Mouse (Mus musculus) v-Abl transformed pro-B cells (cell line): ENCODE measurements around the gene Slc9b2.

Experiments
- in situ Hi-C, 2 experiments: fragments of 400-800 bp; cut with MboI; formaldehyde crosslinking; loops; one replicate each; pipeline ENCODE4 v1.15.1; 2025; ENCODE audit not compliant: unreplicated experiment in 2 of 2

Gene Slc9b2

DNA sequence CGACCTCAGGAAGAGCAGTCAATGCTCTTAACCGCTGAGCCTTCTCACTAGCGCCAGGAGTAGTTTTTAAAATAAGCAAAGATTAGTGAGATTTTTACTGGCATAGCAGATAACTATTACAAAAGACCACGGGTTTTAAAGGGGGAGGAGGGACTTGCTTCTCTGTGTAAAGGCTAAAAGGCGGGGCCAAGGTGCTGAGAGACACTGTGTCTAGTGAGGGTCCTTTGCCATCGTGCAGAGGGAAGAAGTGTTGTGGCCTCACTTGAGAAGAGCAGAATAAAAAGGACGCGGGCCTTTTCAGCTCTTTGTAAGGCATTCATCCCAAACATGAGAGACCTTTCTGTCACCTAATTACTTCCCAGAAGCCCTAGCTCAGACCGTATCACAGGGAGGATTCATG is 2.9 kb upstream of the Slc9b2 start:
- in situ Hi-C loops: no loop called here

DNA sequence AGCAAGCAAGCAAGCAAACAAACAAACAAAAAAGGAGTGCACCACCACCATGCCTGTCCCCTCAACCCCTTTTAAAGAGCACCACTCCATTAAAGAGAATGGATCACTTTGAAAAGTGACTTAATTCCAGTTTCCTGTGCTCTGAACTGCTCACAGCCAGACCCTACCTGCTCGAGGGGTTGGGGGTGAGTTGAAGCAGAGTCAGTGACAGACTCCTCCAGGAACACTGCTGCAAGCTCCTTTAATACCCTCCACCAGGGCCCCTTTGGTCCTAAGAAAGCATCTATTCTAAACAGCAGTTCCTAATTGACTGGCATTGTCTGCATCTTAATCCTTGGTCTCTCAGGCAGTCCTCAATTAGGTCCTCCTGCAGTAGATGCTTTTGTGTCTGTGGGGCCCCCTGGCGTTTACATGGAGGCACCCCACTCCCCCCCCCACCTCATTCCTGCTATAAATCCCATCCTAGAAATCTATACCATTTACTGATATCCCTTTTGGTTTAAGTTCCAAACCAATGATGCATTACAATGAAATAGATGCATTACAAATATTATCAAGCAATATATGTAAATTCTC is 5.5 kb downstream of the Slc9b2 start:
- in situ Hi-C loops: no loop called here

DNA sequence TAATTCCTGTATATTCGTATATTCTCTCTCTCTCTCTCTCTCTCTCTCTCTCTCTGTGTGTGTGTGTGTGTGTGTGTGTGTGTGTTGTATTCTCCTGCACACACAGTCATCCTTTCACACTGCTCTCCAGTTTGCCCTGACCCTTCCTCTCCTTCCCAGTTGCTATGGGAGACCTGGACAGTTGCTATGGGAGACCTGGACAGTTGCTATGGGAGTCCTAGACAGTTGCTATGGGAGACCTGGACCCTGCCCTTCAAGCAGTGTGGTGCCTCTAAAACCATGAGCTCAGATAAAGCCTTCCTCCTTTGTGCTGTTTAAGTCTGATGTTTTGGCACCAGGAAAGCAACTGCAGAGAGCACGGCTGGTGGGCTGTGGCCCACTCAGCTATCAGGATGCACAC is 6.2 kb downstream of the Slc9b2 start:
- in situ Hi-C loops: no loop called here

DNA sequence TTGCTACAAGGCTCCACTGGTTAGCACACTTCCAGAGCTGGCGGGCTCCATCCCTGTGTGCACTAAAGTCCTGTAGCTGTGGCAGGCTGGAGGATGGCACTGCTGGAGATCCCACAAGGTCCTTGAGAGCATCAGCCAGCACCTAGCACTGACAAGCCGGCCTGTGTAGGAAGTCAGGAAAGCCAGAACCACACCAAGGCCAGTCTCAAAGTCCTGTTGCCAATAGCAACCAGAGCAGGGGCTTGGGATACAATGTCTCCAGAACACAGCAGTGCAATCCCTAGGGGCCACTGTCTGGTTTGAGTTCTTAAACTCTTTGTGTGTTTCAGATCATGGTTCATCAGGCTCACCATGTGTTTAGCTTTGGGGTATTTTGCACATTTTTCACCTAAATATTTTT is 7.3 kb downstream of the Slc9b2 start:
- in situ Hi-C loops: no loop called here

DNA sequence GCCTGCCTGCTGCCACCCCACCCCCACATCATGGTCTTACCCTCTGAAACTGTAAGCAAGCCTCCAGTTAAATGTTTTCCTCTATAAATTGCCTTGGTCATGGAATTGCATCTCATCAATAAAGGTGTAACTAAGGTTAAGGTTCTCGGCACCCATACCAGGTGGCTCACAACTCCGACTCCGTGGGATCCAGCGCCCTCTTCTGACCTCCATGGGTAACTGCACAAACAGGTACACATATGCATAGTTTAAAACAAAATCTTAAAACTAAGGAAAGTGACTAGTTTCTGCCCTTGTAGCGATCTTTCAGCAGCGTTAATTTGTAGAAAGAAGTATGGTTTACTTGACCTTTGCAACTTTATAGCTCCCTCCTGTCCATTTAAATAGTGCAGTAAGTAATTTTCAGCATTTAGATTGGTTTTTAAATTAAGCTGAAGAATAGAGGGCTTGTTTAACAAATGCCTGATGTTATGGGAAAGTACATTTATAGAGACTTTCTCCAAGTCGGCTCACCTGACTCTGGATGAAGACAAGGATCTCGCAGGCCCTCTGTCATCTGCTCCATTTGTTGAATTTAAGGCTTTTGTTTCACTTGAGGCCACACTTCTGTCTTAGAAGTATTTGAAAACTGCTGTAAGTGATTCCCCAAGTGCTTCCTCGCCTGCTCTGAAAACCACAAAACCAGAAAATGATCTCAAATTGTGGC is 8.4 kb downstream of the Slc9b2 start:
- in situ Hi-C loops: no loop called here

DNA sequence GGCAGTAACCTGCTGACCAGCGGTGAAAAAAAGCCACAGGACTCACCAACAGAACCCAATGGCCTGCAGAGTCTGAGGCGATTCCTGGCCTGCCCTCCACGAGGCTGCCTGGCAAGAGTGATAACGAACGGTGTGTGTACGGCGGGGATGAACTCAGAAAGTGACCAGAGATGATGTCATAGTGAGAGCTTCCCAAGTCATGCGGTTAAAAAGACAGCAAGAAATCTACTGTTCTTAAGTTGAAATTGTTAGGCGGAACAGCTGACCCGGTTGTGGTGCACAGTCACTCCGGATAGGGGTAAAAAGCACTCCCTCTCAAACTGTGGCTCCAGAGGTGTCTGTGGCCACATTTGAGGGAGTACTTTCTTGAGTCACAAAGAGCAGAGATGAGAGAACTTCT is 10.8 kb downstream of the Slc9b2 start:
- in situ Hi-C loops: no loop called here

DNA sequence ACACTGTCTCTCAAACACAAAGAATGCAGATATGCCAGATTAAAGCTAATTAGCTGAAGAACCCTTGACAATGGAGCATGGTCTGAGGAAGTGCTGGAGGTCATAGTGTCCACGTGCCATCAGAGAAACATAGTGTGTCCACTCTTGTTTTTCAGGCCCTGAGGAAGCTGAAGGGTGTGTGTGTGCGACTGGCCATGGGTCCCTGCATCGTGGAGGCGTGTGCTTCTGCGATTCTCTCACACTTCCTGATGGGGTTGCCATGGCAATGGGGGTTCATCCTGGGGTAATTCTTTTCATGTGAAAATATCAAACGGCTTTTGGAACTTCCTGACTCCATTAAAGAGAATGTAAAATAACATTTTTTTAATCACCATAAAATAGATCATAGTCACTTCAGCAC is 16.9 kb downstream of the Slc9b2 start:
- in situ Hi-C loops: no loop called here

DNA sequence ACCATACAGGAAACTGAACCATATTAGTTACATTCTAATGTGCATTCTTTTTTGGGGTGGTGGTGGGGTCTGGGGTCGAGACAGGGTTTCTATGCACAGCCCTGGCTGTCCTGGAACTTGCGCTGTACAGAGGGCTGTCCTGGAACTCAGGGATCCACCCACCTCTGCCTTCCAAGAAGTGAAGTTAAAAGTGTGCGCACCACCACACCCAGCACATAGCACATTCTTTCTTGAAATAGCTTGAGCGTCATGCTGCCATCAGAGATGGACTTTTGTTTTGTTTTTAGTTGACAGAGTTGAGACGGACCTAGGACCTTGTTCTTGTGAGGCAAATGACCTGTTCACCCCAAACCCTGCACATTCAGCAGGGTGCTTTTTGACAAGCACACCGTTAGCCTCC is 19.7 kb downstream of the Slc9b2 start:
- in situ Hi-C loops: no loop called here

DNA sequence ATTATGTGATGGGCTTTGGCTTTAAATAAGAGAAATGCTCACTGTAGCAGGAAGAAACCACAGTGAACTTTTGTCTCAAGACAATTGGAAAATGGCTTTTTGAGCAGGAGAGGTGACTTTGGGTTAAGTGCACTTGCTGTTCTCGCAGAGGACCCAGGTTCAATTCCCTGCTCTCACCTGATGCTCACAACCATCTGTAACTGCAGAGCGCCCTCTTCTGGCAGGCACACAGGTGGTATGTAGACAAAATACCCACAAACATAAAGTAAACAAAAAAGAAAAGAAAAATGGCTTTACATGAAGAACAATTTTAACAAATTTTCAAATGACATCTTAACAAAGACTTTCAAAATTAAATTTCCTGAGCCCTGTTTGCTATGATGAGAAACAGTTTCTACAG is 20.1 kb downstream of the Slc9b2 start:
- in situ Hi-C loops: no loop called here

DNA sequence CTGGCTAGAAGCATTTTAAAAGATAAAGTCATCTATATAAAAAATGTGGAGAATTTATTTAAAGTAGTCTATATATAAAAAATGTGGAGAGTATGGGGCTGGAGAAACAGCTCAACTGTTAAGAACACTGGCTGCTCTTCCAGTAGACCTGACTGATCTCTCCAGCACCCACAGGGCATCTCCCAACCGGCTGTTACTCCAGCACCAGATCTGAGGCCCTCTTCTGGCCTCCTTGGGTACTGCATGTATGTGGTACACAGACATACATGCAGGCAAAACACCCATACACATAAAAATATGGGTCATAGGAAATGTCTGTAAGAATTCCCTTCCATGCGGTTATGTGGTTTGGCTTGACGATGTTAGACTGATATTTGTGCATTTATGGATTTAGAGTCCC is 21.1 kb downstream of the Slc9b2 start:
- in situ Hi-C loops: no loop called here

DNA sequence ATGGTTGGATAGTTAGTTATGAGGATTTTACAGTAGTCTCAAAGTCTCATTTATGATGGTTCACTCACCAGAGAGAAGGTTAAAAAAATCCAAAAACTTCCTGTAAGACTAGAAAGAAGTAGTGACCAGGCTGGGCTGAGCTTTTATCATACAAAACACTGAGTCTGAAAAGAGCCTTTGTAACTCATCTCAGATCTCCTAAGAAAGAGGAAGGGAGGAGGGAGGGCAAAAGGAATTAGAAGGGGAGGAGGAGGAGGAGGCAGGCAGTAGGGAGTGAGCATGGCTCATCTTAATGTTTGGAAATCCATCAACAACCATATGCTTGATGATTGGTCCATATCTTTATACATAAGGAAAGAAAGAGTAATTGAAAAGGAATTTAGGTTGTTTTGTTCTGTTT is 25.2 kb downstream of the Slc9b2 start:
- in situ Hi-C loops: no loop called here

DNA sequence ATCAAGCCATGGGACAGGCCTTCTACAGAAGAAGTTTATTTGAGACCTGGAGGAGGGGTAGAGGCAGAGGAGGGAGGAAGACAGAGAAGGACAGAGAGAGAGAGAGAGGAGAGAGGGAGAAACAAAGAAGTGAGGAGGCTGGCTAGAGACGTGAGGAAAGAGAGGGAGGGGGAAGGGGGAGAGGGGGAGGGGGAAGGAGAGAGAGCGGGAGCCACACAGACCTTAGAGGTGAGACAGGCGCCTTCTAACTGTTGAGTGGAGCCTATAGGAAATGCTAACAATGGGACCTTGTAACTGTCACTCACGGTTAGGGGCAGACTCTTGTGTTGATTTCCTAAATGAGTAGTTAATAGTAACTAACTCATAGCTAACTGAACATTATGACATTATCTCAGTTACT is 26.3 kb downstream of the Slc9b2 start:
- in situ Hi-C loops: no loop called here

DNA sequence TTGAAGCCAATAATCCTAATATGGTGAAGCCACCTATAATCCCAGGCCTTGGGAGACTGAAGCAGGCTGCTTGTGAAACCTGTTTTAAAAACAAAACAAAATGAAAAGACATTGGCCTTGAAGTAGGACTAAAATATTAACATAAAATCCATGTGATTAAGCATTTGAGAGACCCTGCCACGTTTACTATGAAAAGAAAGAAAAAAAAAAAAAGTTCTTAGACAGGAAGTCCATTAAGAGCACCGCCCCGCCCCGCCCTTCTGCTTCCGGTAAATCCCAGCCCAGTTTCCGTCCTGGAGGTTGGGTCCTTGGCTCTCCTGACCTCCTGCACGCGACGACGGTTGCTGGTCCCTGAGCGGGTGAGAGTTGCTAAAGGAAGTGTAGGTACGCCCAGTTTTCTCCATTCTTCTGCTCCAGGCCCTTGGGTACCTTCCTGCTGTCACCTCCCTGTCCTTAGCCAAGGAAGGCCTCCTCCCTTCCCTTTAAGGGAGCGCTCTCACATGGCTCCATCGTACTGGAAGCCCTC is 40.3 kb downstream of the Slc9b2 start, which contains the start of gene Slc9b1:
Gene Slc9b1, plus strand, starts transcription at position 291 of the 526 bp plus-strand sequence.
- in situ Hi-C loops: no loop called here

DNA sequence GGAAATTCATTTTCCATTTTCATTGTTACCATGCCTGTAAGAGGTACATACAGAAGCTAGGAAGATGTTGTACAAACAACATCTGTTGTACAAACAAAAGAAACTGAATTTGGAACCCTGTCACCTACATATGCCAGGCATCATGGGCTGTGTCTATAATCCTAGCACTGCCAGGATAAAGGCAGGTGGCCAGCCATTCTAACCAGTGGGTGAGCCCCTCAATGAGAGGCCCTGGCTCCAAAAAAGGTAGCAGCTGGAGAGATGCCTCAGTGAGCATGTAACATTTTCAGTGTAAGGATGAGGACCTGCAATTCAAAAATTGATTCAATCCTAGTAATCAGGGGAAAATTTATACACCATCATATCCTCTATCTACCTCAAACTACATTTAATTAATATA is 41.5 kb downstream of the Slc9b2 start:
- in situ Hi-C loops: no loop called here

DNA sequence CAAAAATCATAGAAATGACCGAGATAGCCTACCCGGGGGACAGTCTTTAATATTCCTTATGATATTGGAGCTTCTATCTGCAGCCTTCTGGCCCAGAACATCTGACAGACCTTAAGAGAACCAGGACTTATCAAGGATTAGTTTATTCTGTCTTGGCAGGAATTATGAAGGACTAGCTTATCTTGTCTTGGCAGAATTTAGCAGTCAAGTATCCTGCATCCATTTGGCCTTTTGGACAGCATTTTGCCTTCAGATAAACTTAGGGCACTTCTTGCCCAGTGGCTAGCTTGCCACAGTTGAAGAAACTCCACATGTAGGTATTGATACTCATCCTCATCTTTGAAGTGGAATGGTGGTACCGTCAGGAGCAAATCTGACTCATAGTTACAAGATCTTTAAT is 44.4 kb downstream of the Slc9b2 start:
- in situ Hi-C loops: loop anchor here in 1 of 2 experiments (25.0 kb wide), 1 partner anchor 640 kb away; no protein-coding TSS in a partner anchor

DNA sequence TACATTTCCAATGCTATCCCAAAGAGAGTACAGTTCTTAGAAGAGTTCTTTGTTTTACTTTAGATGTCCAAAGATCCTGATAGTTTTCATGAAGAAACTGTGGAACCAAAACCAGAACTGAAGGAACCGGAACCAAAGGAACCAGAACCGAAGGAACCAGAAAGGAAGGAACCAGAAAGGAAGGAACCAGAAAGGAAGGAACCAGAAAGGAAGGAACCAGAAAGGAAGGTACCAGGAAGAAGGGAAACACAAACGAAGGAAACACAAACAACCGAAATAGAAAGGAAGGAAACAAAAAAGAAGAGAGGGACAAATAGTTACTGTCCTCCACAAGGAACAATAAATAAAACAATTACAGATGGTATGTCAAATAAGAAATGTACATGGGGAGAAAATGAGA is 49.9 kb downstream of the Slc9b2 start:
- in situ Hi-C loops: loop anchor here in 1 of 2 experiments (25.0 kb wide), 1 partner anchor 645 kb away; no protein-coding TSS in a partner anchor

DNA sequence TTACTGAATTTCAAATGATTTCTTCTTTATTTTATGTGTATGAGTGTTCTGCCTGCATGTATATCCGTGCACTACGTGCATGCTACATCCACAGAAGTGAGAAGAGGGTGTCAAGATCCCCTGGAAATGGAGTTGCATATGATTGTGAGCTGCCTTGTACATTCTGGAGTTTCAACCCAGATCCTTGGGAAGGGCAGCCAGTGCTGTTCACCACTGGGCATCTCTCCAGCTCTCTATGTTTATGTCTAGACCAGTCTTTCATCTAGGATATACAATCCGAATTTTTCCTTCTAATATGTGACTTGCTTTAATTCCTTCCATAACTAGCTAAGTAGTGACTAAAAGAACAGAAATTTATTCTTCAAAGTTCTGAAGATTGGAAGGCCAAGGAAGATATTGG is 68.3 kb downstream of the Slc9b2 start:
- in situ Hi-C loops: no loop called here

DNA sequence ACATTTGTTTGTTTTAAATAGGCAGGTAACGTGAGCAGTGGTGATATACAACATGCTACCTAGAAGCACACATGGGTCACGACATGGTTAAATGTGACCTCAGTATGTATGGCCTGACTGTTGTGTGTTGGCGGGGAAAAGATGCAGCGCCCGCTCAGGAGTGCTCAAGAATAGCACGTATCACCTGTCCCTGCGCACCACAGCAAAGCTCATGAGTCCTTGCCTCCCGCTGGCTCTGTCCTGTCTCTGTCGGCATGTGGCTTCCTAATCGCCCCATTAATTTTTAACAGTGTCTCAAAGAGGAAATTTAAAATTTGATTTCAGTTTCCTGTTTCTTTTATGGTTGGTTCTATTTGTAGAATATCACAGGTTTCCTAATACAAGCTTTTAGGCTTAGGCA is 69.9 kb downstream of the Slc9b2 start:
- in situ Hi-C loops: no loop called here

DNA sequence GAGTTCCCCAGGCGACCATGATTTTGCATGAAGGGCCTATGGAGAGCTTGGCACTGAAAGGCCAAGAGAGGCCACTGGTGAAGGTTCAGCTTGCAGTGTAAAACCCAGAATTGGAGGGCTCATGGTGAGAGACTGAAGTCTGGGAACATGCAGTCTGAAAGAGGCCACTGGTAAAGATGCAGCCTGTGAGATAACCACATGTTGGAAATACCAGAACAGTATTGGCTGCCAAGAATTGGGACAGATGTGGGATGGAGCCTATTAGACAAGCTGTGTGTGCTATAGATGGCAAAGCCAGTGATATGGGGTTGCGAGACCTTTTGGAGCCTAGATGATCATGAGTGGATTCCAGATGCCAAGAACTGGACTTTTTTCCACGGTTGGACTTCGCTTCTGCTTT is 72.4 kb downstream of the Slc9b2 start:
- in situ Hi-C loops: no loop called here

DNA sequence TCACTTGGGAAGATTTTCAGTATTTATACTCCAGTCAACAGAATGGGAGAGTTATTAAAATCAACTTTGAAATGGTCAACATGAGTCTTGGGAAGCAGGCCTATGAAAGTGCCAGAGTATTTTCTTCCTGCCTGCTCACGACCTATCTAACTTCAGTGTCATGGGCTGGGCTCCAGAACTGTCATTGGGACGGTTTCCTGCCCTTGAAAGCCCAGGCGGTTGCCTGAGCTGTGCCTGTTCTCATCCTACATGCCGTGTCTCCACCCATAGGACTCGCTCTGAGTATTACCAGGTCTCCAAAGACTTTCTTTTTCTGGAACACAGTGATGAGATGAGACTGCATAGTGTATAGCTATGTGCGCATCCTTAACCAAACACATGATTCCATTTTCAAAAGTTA is 85.7 kb downstream of the Slc9b2 start:
- in situ Hi-C loops: no loop called here
